Mouse (Mus musculus): Measurements from ENCODE around the gene Ppp2r5e. TPM values are rescaled to one million over a fixed set of nuclear protein-coding genes. Genes with fewer than 3 reads are reported as not detected.
A peak's percentile ranks its signal among the peaks of the same experiment; 100 is the strongest.

Ppp2r5e gene
- total RNA-seq, 2 experiments from 2014 or later = 32.2 to 34.3 TPM

GRCm38 (mm10) chr12:75487500-75487899 lies 108.5 kb downstream of the Ppp2r5e start:
- DNase-seq = no peak
- H3K4me3 ChIP-seq = no peak overlapping the region
- intact Hi-C loops (cut with DNase I) = no loop called here

GRCm38 (mm10) chr12:75486568-75487286 lies 109.3 kb downstream of the Ppp2r5e start:
- no peak overlapping the region for H3K4me3 ChIP-seq
- TF ChIP-seq CTCF (IDR thresholded peaks at IDR 0.05) = no peak
- intact Hi-C loops (cut with DNase I) = no loop called here
- no peak overlapping the region for H3K27ac ChIP-seq
- no peak for DNase-seq

More at GRCm38 (mm10) chr12:75487500-75487899, 108.5 kb downstream of the Ppp2r5e start:
- H3K27ac ChIP-seq = no peak overlapping the region
- no peak for TF ChIP-seq CTCF (IDR thresholded peaks at IDR 0.05)

- TF ChIP-seq CTCF (IDR thresholded peaks at IDR 0.05) = no peak
- DNase-seq = no peak
- H3K27ac ChIP-seq = no peak overlapping the region
- intact Hi-C loops (cut with DNase I) = no loop called here
- no peak overlapping the region for H3K4me3 ChIP-seq
Measured at GRCm38 (mm10) chr12:75482781-75483180, 113.3 kb downstream of the Ppp2r5e start.

- no peak for TF ChIP-seq CTCF (IDR thresholded peaks at IDR 0.05)
- DNase-seq = no peak
- Histone ChIP-seq H3K27ac (no peak overlapping the region), H3K4me3 (no peak overlapping the region)
- intact Hi-C loops (cut with DNase I) = no loop called here
Measured at GRCm38 (mm10) chr12:75482015-75482414, 114.0 kb downstream of the Ppp2r5e start.

GRCm38 (mm10) chr12:75480031-75480430 lies 116.0 kb downstream of the Ppp2r5e start:
- H3K27ac ChIP-seq = no peak overlapping the region
- no peak for TF ChIP-seq CTCF (IDR thresholded peaks at IDR 0.05)
- intact Hi-C loops (cut with DNase I) = no loop called here
- H3K4me3 ChIP-seq = no peak overlapping the region
- DNase-seq = no peak

- no peak overlapping the region for H3K27ac ChIP-seq
Measured at GRCm38 (mm10) chr12:75479375-75479898, 116.6 kb downstream of the Ppp2r5e start.

GRCm38 (mm10) chr12:75478596-75478995 lies 117.4 kb downstream of the Ppp2r5e start:
- intact Hi-C loops (cut with DNase I) = no loop called here
- TF ChIP-seq CTCF (IDR thresholded peaks at IDR 0.05) = no peak
- no peak overlapping the region; the same call in 1 of the 2 replicates for H3K27ac ChIP-seq

More at GRCm38 (mm10) chr12:75479375-75479898, 116.6 kb downstream of the Ppp2r5e start:
- no peak overlapping the region for H3K4me3 ChIP-seq
- DNase-seq = no peak
- intact Hi-C loops (cut with DNase I) = no loop called here
- TF ChIP-seq CTCF (IDR thresholded peaks at IDR 0.05) = no peak

GRCm38 (mm10) chr12:75478117-75478516 lies 117.9 kb downstream of the Ppp2r5e start:
- DNase-seq = no peak
- no peak overlapping the region for H3K4me3 ChIP-seq
- intact Hi-C loops (cut with DNase I) = no loop called here
- H3K27ac ChIP-seq = no peak overlapping the region; the same call in 1 of the 2 replicates
- TF ChIP-seq CTCF (IDR thresholded peaks at IDR 0.05) = no peak

More at GRCm38 (mm10) chr12:75478596-75478995, 117.4 kb downstream of the Ppp2r5e start:
- DNase-seq = no peak
- no peak overlapping the region for H3K4me3 ChIP-seq

- intact Hi-C loops (cut with DNase I) = no loop called here
- H3K4me3 ChIP-seq = no peak overlapping the region
- no peak for DNase-seq
- no peak for TF ChIP-seq CTCF (IDR thresholded peaks at IDR 0.05)
- H3K27ac ChIP-seq = no peak overlapping the region
Measured at GRCm38 (mm10) chr12:75473021-75473420, 123.0 kb downstream of the Ppp2r5e start.

GRCm38 (mm10) chr12:75472107-75472506 lies 123.9 kb downstream of the Ppp2r5e start:
- no peak for DNase-seq
- TF ChIP-seq CTCF (IDR thresholded peaks at IDR 0.05) = no peak
- intact Hi-C loops (cut with DNase I) = no loop called here
- Histone ChIP-seq H3K4me3 (no peak overlapping the region), H3K27ac (no peak overlapping the region)

GRCm38 (mm10) chr12:75467814-75468213 lies 128.2 kb downstream of the Ppp2r5e start:
- intact Hi-C loops (cut with DNase I) = no loop called here
- Histone ChIP-seq H3K27ac (no peak overlapping the region), H3K4me3 (no peak overlapping the region)
- no peak for DNase-seq
- peak; percentile 43 for TF ChIP-seq CTCF (IDR thresholded peaks at IDR 0.05)

GRCm38 (mm10) chr12:75467127-75467526 lies 128.9 kb downstream of the Ppp2r5e start:
- H3K27ac ChIP-seq = no peak overlapping the region
- H3K4me3 ChIP-seq = no peak overlapping the region
- no peak for DNase-seq
- intact Hi-C loops (cut with DNase I) = no loop called here
- no peak for TF ChIP-seq CTCF (IDR thresholded peaks at IDR 0.05)

GRCm38 (mm10) chr12:75466206-75466605 lies 129.8 kb downstream of the Ppp2r5e start:
- no peak overlapping the region for H3K4me3 ChIP-seq
- no peak overlapping the region for H3K27ac ChIP-seq
- TF ChIP-seq CTCF (IDR thresholded peaks at IDR 0.05) = no peak
- DNase-seq = no peak
- intact Hi-C loops (cut with DNase I) = no loop called here
